Mouse (Mus musculus): ENCODE results near the gene Pappa. TPM values are rescaled to one million over a fixed set of nuclear protein-coding genes. Genes with fewer than 3 reads are reported as not detected.

Gene Pappa
- polyA plus RNA-seq, 1 experiment = 0.21 TPM

DNA sequence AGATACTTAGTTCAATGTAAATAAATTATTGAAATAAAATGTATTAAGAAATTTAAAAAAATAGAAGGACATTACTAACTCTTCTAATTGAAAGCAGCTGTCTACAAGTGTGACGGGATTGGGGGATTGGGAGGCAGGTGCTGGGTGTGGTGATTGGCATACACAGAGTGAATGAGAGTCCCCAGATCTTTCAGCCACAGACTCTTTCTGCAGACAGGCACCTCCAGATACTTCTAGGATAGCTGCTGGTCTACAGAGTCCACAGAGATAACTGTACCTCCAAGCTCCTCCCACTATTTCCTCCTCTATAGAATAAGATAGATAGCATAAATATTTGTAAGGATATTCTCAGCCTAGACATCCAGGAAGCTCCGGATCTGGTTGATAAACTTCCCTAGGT, 159.6 kb downstream of the Pappa start:
- Histone ChIP-seq H3K4me1 (ENCODE audit: control insufficient read depth, insufficient read depth, low read length) (no peaks in the 10 kb centered on the region), H3K4me3 (ENCODE audit: insufficient read depth, low read length) (no peak overlapping the region), H3K27ac (ENCODE audit: insufficient read depth, low read depth, low read length) (no peak overlapping the region)
- TF ChIP-seq CTCF (IDR thresholded peaks at IDR 0.05; ENCODE audit: low read depth, low read length) (no peak), POLR2A (IDR thresholded peaks at IDR 0.05; ENCODE audit: borderline replicate concordance, low read depth, low read length) (no peak)

DNA sequence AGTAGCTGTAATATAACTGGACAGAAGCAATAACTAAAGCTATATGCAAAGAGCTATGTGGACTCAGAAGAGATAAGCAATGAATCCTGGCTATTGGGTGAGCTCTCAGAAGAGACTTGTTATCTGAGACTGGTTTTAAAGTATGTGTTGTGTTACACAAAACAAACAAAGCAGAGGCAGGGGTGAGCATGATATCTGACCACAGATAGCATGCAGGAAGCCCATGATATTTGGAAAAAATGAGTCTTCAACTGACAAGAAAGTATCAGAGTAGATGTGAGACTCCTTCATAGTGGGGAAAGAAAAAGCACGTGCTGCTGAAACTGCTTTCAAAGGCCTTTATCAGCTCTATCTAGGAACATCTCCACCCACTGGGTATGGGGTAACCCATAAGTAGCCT, 161.2 kb downstream of the Pappa start:
- no peak overlapping the region for H3K4me3 ChIP-seq (ENCODE audit: insufficient read depth, low read length)
- TF ChIP-seq CTCF (IDR thresholded peaks at IDR 0.05; ENCODE audit: low read depth, low read length) (no peak), POLR2A (IDR thresholded peaks at IDR 0.05; ENCODE audit: borderline replicate concordance, low read depth, low read length) (no peak)
- H3K27ac ChIP-seq (ENCODE audit: insufficient read depth, low read depth, low read length) = no peak overlapping the region
- no peaks in the 10 kb centered on the region for H3K4me1 ChIP-seq (ENCODE audit: control insufficient read depth, insufficient read depth, low read length)

DNA sequence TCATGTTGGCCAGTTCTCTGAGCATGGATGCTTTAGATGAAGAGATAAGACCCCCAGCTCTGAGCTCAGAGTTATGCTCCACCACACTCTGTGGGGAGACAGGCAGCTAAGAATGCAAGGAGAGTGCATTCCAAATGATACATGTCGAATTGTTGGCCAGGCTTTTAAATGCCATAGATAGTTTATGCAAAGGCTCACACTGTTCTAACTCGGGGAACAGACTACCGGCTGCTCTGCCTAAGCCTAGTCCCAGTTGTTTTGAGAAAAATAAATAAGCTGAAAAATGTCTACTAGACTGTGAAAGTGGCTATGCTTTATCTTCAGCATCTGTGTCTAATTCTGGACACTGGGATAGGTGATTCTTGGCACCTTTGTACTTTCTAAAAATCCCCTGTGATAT, 165.3 kb downstream of the Pappa start:
- Histone ChIP-seq H3K27ac (ENCODE audit: insufficient read depth, low read depth, low read length) (no peak overlapping the region), H3K4me1 (ENCODE audit: control insufficient read depth, insufficient read depth, low read length) (no peaks in the 10 kb centered on the region), H3K4me3 (ENCODE audit: insufficient read depth, low read length) (no peak overlapping the region)
- TF ChIP-seq CTCF (IDR thresholded peaks at IDR 0.05; ENCODE audit: low read depth, low read length) (no peak), POLR2A (IDR thresholded peaks at IDR 0.05; ENCODE audit: borderline replicate concordance, low read depth, low read length) (no peak)

DNA sequence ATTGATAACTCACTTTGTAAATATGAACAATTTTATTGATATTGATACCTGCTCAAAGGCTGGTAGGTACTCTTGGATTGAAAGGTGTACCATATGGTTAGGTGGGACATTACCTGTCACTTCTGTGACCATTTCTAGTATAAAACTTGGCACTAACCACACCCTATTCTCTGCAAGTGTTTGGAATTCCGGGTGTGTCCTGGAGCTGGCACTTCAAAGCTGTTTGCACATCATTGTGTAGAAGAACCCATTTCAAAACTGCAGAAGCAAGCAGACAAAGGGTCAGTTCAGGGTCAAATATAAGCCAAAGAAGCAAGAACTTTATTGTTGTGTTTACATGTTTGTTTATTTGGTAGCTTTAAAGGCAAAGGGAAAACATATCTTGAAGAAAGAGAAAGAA, 171.8 kb downstream of the Pappa start:
- no peak overlapping the region for H3K4me3 ChIP-seq (ENCODE audit: insufficient read depth, low read length)
- TF ChIP-seq CTCF (IDR thresholded peaks at IDR 0.05; ENCODE audit: low read depth, low read length) (no peak), POLR2A (IDR thresholded peaks at IDR 0.05; ENCODE audit: borderline replicate concordance, low read depth, low read length) (no peak)
- H3K27ac ChIP-seq (ENCODE audit: insufficient read depth, low read depth, low read length) = no peak overlapping the region
- H3K4me1 ChIP-seq (ENCODE audit: control insufficient read depth, insufficient read depth, low read length) = no peaks in the 10 kb centered on the region

DNA sequence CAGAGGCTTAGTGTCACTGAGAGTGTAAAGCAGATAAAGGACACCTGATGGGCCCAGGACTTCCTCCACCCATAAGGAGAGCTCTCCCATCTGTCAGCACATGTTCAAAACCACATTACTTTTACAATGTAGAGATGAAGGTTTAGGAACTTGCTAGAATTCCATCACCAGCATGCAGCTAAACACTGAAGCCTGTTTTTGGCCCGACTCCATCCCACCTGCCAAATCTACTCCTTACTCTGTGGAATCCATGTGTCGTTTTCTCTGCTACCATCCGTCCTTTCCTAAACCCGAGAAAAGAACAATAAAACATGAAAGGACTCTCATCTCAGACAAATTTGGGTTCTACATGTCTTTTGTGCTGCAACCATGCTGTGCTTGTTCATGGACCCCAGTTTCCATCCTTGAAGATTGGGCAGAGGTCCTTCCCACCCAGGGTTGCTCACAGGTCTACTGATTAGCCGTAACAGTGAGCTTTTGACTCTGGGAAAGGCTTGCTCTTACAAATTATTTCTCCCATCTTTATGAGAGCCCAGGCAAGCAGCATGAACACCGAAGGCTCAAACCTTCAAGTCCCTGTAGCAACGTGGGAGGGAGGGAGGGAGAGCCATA, 172.5 kb downstream of the Pappa start:
- Histone ChIP-seq H3K27ac (ENCODE audit: insufficient read depth, low read depth, low read length) (no peak overlapping the region), H3K4me3 (ENCODE audit: insufficient read depth, low read length) (no peak overlapping the region), H3K4me1 (ENCODE audit: control insufficient read depth, insufficient read depth, low read length) (no peaks in the 10 kb centered on the region)
- TF ChIP-seq CTCF (IDR thresholded peaks at IDR 0.05; ENCODE audit: low read depth, low read length) (no peak), POLR2A (IDR thresholded peaks at IDR 0.05; ENCODE audit: borderline replicate concordance, low read depth, low read length) (no peak)

DNA sequence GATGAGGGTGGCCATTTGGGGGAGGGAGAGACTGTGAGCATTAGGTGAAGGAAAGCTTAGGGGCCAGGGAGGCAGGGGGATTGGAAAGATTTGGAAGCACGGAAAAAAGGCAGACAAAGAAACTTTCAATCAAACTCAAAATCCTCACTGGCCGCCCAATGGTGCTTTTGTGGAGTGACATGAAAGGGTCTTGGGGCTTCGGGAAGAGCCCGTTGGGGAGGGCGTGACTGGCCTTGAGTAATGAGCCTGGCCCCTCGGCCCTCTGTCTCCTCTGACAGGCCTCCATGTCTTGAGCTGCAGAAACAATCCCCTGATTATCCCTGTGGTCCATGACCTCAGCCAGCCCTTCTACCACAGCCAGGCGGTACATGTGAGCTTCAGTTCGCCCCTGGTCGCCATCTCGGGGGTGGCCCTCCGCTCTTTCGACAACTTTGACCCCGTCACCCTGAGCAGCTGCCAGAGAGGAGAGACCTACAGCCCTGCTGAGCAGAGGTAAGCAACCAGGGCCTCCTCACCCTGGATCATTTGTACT, 173.1 kb downstream of the Pappa start:
- TF ChIP-seq POLR2A (IDR thresholded peaks at IDR 0.05; ENCODE audit: borderline replicate concordance, low read depth, low read length) (no peak), CTCF (IDR thresholded peaks at IDR 0.05; ENCODE audit: low read depth, low read length) (no peak)
- Histone ChIP-seq H3K4me1 (ENCODE audit: control insufficient read depth, insufficient read depth, low read length) (no peaks in the 10 kb centered on the region), H3K4me3 (ENCODE audit: insufficient read depth, low read length) (no peak overlapping the region)

DNA sequence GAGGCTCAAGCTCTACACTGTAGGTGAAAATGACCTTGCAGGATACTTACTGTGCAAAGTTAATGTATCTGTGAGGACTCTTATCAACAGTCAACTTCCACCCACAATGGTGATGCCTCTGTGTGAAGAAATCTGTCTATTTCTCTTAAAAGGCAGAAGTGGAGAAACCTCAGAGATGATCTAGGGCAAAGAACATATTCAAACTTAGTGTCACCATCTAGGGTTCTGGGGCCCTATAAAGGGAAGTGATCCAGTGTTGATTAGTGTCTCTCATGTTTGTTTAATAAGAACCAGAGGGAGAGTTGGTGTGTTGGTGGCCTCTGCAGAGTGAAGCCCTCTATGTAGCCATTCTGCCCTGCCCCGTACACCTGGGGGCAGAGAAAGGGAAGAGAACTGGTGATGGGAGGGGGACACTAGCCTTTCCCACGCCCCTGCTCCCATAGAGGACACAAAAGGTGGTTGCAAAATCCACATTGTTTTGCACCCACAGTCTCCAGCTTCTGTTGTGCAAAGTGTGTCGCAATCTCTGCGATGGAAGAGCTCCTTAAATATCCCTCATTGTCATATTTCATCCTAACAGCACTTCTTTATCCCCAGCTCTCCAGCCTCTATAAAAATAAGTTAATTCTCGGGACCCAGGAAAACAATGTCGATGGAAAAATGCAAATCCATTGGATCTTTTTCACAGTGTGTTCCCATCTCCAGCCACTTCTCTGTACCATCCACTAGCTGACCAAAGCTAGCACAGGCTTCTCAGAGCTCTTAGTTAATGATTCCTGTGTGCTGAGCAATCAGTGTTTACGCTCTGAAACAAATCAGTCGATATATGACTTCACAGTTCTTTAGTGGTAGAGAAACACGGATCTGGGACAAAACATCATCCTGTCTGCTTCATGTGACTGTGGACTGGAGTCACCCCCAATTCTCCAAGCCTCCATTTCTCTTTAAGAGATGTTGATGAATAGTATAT, 174.5 kb downstream of the Pappa start:
- Histone ChIP-seq H3K4me3 (ENCODE audit: insufficient read depth, low read length) (no peak overlapping the region), H3K27ac (ENCODE audit: insufficient read depth, low read depth, low read length) (no peak overlapping the region), H3K4me1 (ENCODE audit: control insufficient read depth, insufficient read depth, low read length) (no peaks in the 10 kb centered on the region)
- no peak for TF ChIP-seq POLR2A (IDR thresholded peaks at IDR 0.05; ENCODE audit: borderline replicate concordance, low read depth, low read length)
- TF ChIP-seq CTCF (IDR thresholded peaks at IDR 0.05; ENCODE audit: low read depth, low read length) = no peak

More for the DNA sequence above, 173.1 kb downstream of the Pappa start:
- H3K27ac ChIP-seq (ENCODE audit: insufficient read depth, low read depth, low read length) = no peak overlapping the region

DNA sequence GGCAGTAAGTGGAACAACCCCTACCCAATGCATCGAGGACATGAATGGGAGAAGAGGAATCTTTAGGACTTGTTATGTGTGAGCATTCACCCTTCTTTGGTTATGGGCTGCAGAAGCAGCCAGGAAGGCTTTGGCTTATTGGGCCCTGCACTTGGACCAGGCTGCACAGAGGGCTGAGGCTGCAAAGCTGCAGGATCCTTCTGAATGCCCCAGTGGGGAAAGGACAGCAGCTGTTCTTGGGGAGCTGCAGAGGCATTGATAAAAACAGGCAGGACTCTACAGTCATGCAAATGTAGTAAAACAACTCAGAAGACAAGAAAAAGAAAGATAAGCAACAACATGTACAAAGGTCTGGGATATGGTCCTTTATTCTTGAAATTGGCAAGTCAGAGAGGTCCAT, 175.4 kb downstream of the Pappa start:
- no peak overlapping the region for H3K27ac ChIP-seq (ENCODE audit: insufficient read depth, low read depth, low read length)
- TF ChIP-seq CTCF (IDR thresholded peaks at IDR 0.05; ENCODE audit: low read depth, low read length) (no peak), POLR2A (IDR thresholded peaks at IDR 0.05; ENCODE audit: borderline replicate concordance, low read depth, low read length) (no peak)
- H3K4me1 ChIP-seq (ENCODE audit: control insufficient read depth, insufficient read depth, low read length) = no peaks in the 10 kb centered on the region
- H3K4me3 ChIP-seq (ENCODE audit: insufficient read depth, low read length) = no peak overlapping the region

DNA sequence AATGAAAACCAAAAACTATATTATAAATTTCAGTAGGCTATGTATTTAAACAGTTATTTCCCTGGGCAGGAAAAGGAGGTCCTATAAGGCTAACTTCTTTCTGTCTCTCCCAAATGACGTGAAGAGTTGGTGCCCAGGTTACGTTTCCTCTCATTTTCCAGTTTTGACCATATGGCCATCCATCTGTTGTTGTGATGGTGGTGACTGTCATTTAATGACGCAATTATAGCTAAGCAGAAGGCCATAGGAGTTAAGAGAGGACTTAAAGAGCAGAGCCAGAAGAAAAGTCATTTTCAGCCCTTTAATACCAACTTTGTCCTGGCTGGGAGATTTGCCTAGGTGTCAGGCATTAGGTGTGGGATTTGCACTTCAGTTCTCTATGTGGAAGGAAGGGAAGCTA, 176.5 kb downstream of the Pappa start:
- Histone ChIP-seq H3K27ac (ENCODE audit: insufficient read depth, low read depth, low read length) (no peak overlapping the region), H3K4me1 (ENCODE audit: control insufficient read depth, insufficient read depth, low read length) (no peaks in the 10 kb centered on the region), H3K4me3 (ENCODE audit: insufficient read depth, low read length) (no peak overlapping the region)
- TF ChIP-seq POLR2A (IDR thresholded peaks at IDR 0.05; ENCODE audit: borderline replicate concordance, low read depth, low read length) = no peak
- TF ChIP-seq CTCF (IDR thresholded peaks at IDR 0.05; ENCODE audit: low read depth, low read length) = no peak

DNA sequence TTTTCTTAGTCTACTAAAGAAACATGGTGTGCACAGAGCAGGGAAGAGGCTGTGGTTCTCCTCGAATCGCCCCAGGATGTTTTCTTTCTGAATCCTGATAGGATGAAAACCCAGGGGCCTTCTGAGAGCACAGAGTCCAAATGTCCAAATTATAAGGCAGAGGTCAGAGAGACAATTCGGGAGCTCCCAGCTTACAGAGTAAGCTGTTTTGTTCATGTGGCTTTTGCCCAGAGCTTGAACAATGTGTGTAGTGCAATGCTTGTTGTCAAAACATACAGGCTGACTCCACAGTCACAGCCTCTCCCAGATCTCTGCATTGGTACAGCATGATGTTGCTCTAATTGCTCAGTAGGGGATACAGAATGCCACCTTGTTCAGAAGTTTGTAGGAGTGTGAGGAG, 178.7 kb downstream of the Pappa start:
- Histone ChIP-seq H3K4me3 (ENCODE audit: insufficient read depth, low read length) (no peak overlapping the region), H3K27ac (ENCODE audit: insufficient read depth, low read depth, low read length) (no peak overlapping the region), H3K4me1 (ENCODE audit: control insufficient read depth, insufficient read depth, low read length) (no peaks in the 10 kb centered on the region)
- TF ChIP-seq POLR2A (IDR thresholded peaks at IDR 0.05; ENCODE audit: borderline replicate concordance, low read depth, low read length) = no peak
